Comparison of ENCODE assay signal across 7 mouse cellular contexts in genomic region chr6:11593583-11594271, GRCm38 (mm10).
DNase-seq lines count a peak whose midpoint lies in the region; ATAC-seq and TF ChIP-seq lines count a peak whose summit lies in the region.

No protein-coding gene starts in this region.

- no peaks in the 10 kb centered on the region for H3K36me3 ChIP-seq in limb, embryonic 14.5 days (ENCODE audit: control insufficient read depth, insufficient read depth, low read length)

- no peak for TF ChIP-seq CTCF in bone marrow, adult 2 months (IDR thresholded peaks at IDR 0.05; ENCODE audit: control insufficient read depth, insufficient read depth, low read length)

- H3K4me1 ChIP-seq in bone marrow, adult 2 months (ENCODE audit: control insufficient read depth, insufficient read depth, low read length): no peaks in the 10 kb centered on the region
- peaks cover 9% of the 10 kb centered on the region; the same call in 1 of the 2 replicates for H3K4me1 ChIP-seq in limb, embryonic 14.5 days (ENCODE audit: control insufficient read depth, insufficient read depth, low read length)

- H3K4me3 ChIP-seq in bone marrow, adult 2 months (replicated peaks; ENCODE audit: control insufficient read depth, low read depth, low read length): peak overlapping the region; percentile 6
- H3K4me3 ChIP-seq in limb, embryonic 14.5 days (replicated peaks; ENCODE audit: low read length): 0 out of 2 replicates have a peak overlapping the region, but pooled peaks have one; percentile 11

- H3K4me2 ChIP-seq in limb, embryonic 14.5 days (replicated peaks; ENCODE audit: low read depth, low read length, severe bottlenecking): peak overlapping the region; percentile 39

- TF ChIP-seq POLR2A in bone marrow, adult 2 months (IDR thresholded peaks at IDR 0.05; ENCODE audit: borderline replicate concordance, control insufficient read depth, low read depth, low read length): no peak
- no peak for TF ChIP-seq POLR2A in limb, embryonic 14.5 days (IDR thresholded peaks at IDR 0.05; ENCODE audit: borderline replicate concordance, extremely low read depth, insufficient read depth, insufficient read length)

- H3K27ac ChIP-seq in bone marrow, adult 2 months (ENCODE audit: control insufficient read depth, insufficient read depth, low read depth, low read length, poor library complexity): no peak overlapping the region
- peak overlapping the region; percentile 26; the same call in 1 of the 2 replicates for H3K27ac ChIP-seq in limb, embryonic 14.5 days (replicated peaks; ENCODE audit: low read depth, low read length)

- 4% methylated on average over 14 of the region's 14 CpGs for WGBS in bone marrow, adult 2 months
- WGBS in limb, embryonic 14.5 days: 19% methylated on average over 14 of the region's 14 CpGs

- H3K9me3 ChIP-seq in limb, embryonic 14.5 days (ENCODE audit: control insufficient read depth, low read length): no peaks in the 10 kb centered on the region

- peak; percentile 13 to 58 for DNase-seq in layer of hippocampus, adult 18-20 months (ENCODE audit: low spot score in 2 of 2)
- DNase-seq in layer of hippocampus, adult 9-10 months (ENCODE audit: low spot score): no peak
- DNase-seq in cerebellum, postnatal 10 days: peak; percentile 78 to 82
- peak; percentile 8 for DNase-seq in limb, embryonic 14.5 days (ENCODE audit: low spot score)
- DNase-seq in thymus, postnatal 36 days: no peak
- DNase-seq in urinary bladder, postnatal 14 days (ENCODE audit: low spot score): no peak

- no peak overlapping the region for H3K9ac ChIP-seq in limb, embryonic 14.5 days (ENCODE audit: low read depth, low read length, severe bottlenecking)

- H3K27me3 ChIP-seq in limb, embryonic 14.5 days (ENCODE audit: control insufficient read depth, insufficient read depth, low read length): no peaks in the 10 kb centered on the region

- ATAC-seq in limb, embryonic 14.5 days (ENCODE audit: low FRiP score, low read depth): peak; percentile 65

Comparison
In these comparisons a context has a peak if more than half of its experiments do, and no peak if none do; other contexts are left out.
1. DNase-seq: peak in layer of hippocampus, adult 18-20 months (2 of 2), cerebellum, postnatal 10 days (2 of 2) and limb, embryonic 14.5 days (single experiment); none in layer of hippocampus, adult 9-10 months (single experiment), thymus, postnatal 36 days (0 of 2) and urinary bladder, postnatal 14 days (single experiment).